Mouse (Mus musculus) urinary bladder, postnatal 25 days (tissue): ENCODE results near the gene Mxd1.

Source experiments
- DNase-seq: peaks from one replicate; pipeline ENCODE4 v3.0.0; 2022; ENCODE audit warnings: low spot score

Mxd1 gene

GRCm38 (mm10) chr6:86668580-86669239 lies at the start of gene Mxd1:
Gene Mxd1, minus strand, starts transcription at chr6:86669161.
- peak; percentile 10 for DNase-seq

GRCm38 (mm10) chr6:86708072-86708774 lies 39.3 kb upstream of the Mxd1 start:
- no peak for DNase-seq

GRCm38 (mm10) chr6:86702577-86702976 lies 33.6 kb upstream of the Mxd1 start:
- no peak for DNase-seq

- DNase-seq, result no peak
Observed at GRCm38 (mm10) chr6:86697903-86698302, 28.9 kb upstream of the Mxd1 start.

- no peak for DNase-seq
Observed at GRCm38 (mm10) chr6:86696213-86696612, 27.3 kb upstream of the Mxd1 start.

GRCm38 (mm10) chr6:86694465-86694864 lies 25.5 kb upstream of the Mxd1 start:
- peak; percentile 51 for DNase-seq

GRCm38 (mm10) chr6:86689671-86690070 lies 20.7 kb upstream of the Mxd1 start:
- DNase-seq, result no peak

- no peak for DNase-seq
Observed at GRCm38 (mm10) chr6:86686971-86687370, 18.0 kb upstream of the Mxd1 start.

- DNase-seq, result no peak
Observed at GRCm38 (mm10) chr6:86684655-86685011, 15.7 kb upstream of the Mxd1 start.

- DNase-seq, result peak; percentile 93
Observed at GRCm38 (mm10) chr6:86683872-86684654, 15.1 kb upstream of the Mxd1 start, which contains the start of gene Snrnp27. Gene Snrnp27, minus strand, starts transcription at chr6:86684522.

- no peak for DNase-seq
Observed at GRCm38 (mm10) chr6:86681289-86681688, 12.3 kb upstream of the Mxd1 start.

- no peak for DNase-seq
Observed at GRCm38 (mm10) chr6:86678341-86678740, 9.4 kb upstream of the Mxd1 start.

- peak; percentile 31 for DNase-seq
Observed at GRCm38 (mm10) chr6:86670873-86671272, 1.9 kb upstream of the Mxd1 start.

GRCm38 (mm10) chr6:86669240-86669727 lies 323 bp upstream of the Mxd1 start:
- DNase-seq, result peak; percentile 98

- DNase-seq, result no peak
Observed at GRCm38 (mm10) chr6:86667061-86667460, 1.9 kb downstream of the Mxd1 start.

- no peak for DNase-seq
Observed at GRCm38 (mm10) chr6:86665560-86666307, 3.2 kb downstream of the Mxd1 start.

- DNase-seq, result no peak
Observed at GRCm38 (mm10) chr6:86665076-86665475, 3.9 kb downstream of the Mxd1 start.

- no peak for DNase-seq
Observed at GRCm38 (mm10) chr6:86660161-86660877, 8.6 kb downstream of the Mxd1 start.

- no peak for DNase-seq
Observed at GRCm38 (mm10) chr6:86658501-86658900, 10.5 kb downstream of the Mxd1 start.

- DNase-seq, result no peak
Observed at GRCm38 (mm10) chr6:86654270-86654916, 14.6 kb downstream of the Mxd1 start.

GRCm38 (mm10) chr6:86653026-86653425 lies 15.9 kb downstream of the Mxd1 start:
- DNase-seq, result no peak
